Mouse (Mus musculus): ENCODE data around the gene Msh5. TPM values are rescaled to one million over a fixed set of nuclear protein-coding genes. Genes with fewer than 3 reads are reported as not detected.

Msh5 gene
- polyA plus RNA-seq, 1 experiment from 2014 or later: 3.9 TPM

Other genes starting within 250 kb of the Msh5 start
- not detected in 2 replicates for gene Cyp21a1, start 242.2 kb downstream of the Msh5 start, polyA plus RNA-seq (2016; fragmentation: Nextera tagmentation; extraction: Ambion mirVana)
- gene Stk19, start 209.8 kb downstream of the Msh5 start, polyA plus RNA-seq (2016; fragmentation: Nextera tagmentation; extraction: Ambion mirVana): 22.3 and 22.8 TPM in 2 replicates
- gene Dxo, start 209.7 kb downstream of the Msh5 start, polyA plus RNA-seq (2016; fragmentation: Nextera tagmentation; extraction: Ambion mirVana): 48.1 and 62.2 TPM in 2 replicates
- 39.9 and 43.6 TPM in 2 replicates for gene Skiv2l, start 196.5 kb downstream of the Msh5 start, polyA plus RNA-seq (2016; fragmentation: Nextera tagmentation; extraction: Ambion mirVana)
- 89.6 and 104 TPM in 2 replicates for gene Nelfe, start 196.4 kb downstream of the Msh5 start, polyA plus RNA-seq (2016; fragmentation: Nextera tagmentation; extraction: Ambion mirVana)
- gene Cfb, start 184.2 kb downstream of the Msh5 start, polyA plus RNA-seq (2016; fragmentation: Nextera tagmentation; extraction: Ambion mirVana): 1.3 and 11.4 TPM in 2 replicates
- gene Zbtb12, start 167.3 kb downstream of the Msh5 start, polyA plus RNA-seq (2016; fragmentation: Nextera tagmentation; extraction: Ambion mirVana): 2.2 and 4.1 TPM in 2 replicates
- gene Gm20547, start 164.7 kb downstream of the Msh5 start, polyA plus RNA-seq (2016; fragmentation: Nextera tagmentation; extraction: Ambion mirVana): not detected in 2 replicates
- gene C2, start 148.5 kb downstream of the Msh5 start, polyA plus RNA-seq (2016; fragmentation: Nextera tagmentation; extraction: Ambion mirVana): 0.67 and 1.6 TPM in 2 replicates
- 46.3 and 66.0 TPM in 2 replicates for gene Ehmt2, start 148.3 kb downstream of the Msh5 start, polyA plus RNA-seq (2016; fragmentation: Nextera tagmentation; extraction: Ambion mirVana)
- gene Slc44a4, start 132.3 kb downstream of the Msh5 start, polyA plus RNA-seq (2016; fragmentation: Nextera tagmentation; extraction: Ambion mirVana): 0.10 and 0.41 TPM in 2 replicates
- 21.3 and 25.5 TPM in 2 replicates for gene Neu1, start 115.5 kb downstream of the Msh5 start, polyA plus RNA-seq (2016; fragmentation: Nextera tagmentation; extraction: Ambion mirVana)
- 0.20 TPM in 1 of 2 replicates, not detected in the other for gene Hspa1b, start 87.5 kb downstream of the Msh5 start, polyA plus RNA-seq (2016; fragmentation: Nextera tagmentation; extraction: Ambion mirVana)
- 0.52 TPM in 1 of 2 replicates, not detected in the other for gene Gm20481, start 76.8 kb downstream of the Msh5 start, polyA plus RNA-seq (2016; fragmentation: Nextera tagmentation; extraction: Ambion mirVana)
- 1.8 and 2.4 TPM in 2 replicates for gene Hspa1a, start 74.6 kb downstream of the Msh5 start, polyA plus RNA-seq (2016; fragmentation: Nextera tagmentation; extraction: Ambion mirVana)
- gene Hspa1l, start 74.0 kb downstream of the Msh5 start, polyA plus RNA-seq (2016; fragmentation: Nextera tagmentation; extraction: Ambion mirVana): 1.6 and 1.7 TPM in 2 replicates
- gene Lsm2, start 64.9 kb downstream of the Msh5 start, polyA plus RNA-seq (2016; fragmentation: Nextera tagmentation; extraction: Ambion mirVana): 197 and 247 TPM in 2 replicates
- gene Vars, start 45.8 kb downstream of the Msh5 start, polyA plus RNA-seq (2016; fragmentation: Nextera tagmentation; extraction: Ambion mirVana): 112 and 166 TPM in 2 replicates
- gene Vwa7, start 30.2 kb downstream of the Msh5 start, polyA plus RNA-seq (2016; fragmentation: Nextera tagmentation; extraction: Ambion mirVana): 0.26 and 0.34 TPM in 2 replicates
- gene Sapcd1, start 18.7 kb downstream of the Msh5 start, polyA plus RNA-seq (2016; fragmentation: Nextera tagmentation; extraction: Ambion mirVana): 3.3 and 4.0 TPM in 2 replicates
- gene Clic1, start 3.2 kb upstream of the Msh5 start, polyA plus RNA-seq (2016; fragmentation: Nextera tagmentation; extraction: Ambion mirVana): 374 and 380 TPM in 2 replicates
- 192 and 290 TPM in 2 replicates for gene Ddah2, start 12.3 kb upstream of the Msh5 start, polyA plus RNA-seq (2016; fragmentation: Nextera tagmentation; extraction: Ambion mirVana)
- not detected in 2 replicates for gene Ly6g6c, start 18.6 kb upstream of the Msh5 start, polyA plus RNA-seq (2016; fragmentation: Nextera tagmentation; extraction: Ambion mirVana)
- gene Mpig6b, start 19.4 kb upstream of the Msh5 start, polyA plus RNA-seq (2016; fragmentation: Nextera tagmentation; extraction: Ambion mirVana): 0.63 and 1.0 TPM in 2 replicates
- gene Ly6g6e, start 30.2 kb upstream of the Msh5 start, polyA plus RNA-seq (2016; fragmentation: Nextera tagmentation; extraction: Ambion mirVana): 0.18 and 0.39 TPM in 2 replicates
- gene Ly6g6d, start 31.3 kb upstream of the Msh5 start, polyA plus RNA-seq (2016; fragmentation: Nextera tagmentation; extraction: Ambion mirVana): 2.5 and 2.6 TPM in 2 replicates
- gene Ly6g6f, start 38.9 kb upstream of the Msh5 start, polyA plus RNA-seq (2016; fragmentation: Nextera tagmentation; extraction: Ambion mirVana): 0.91 and 1.0 TPM in 2 replicates
- gene Abhd16a, start 42.5 kb upstream of the Msh5 start, polyA plus RNA-seq (2016; fragmentation: Nextera tagmentation; extraction: Ambion mirVana): 66.7 and 69.8 TPM in 2 replicates
- gene Ly6g5c, start 61.5 kb upstream of the Msh5 start, polyA plus RNA-seq (2016; fragmentation: Nextera tagmentation; extraction: Ambion mirVana): not detected in 2 replicates
- gene Ly6g5b, start 68.7 kb upstream of the Msh5 start, polyA plus RNA-seq (2016; fragmentation: Nextera tagmentation; extraction: Ambion mirVana): 0.73 and 0.99 TPM in 2 replicates
- gene Gpank1, start 74.7 kb upstream of the Msh5 start, polyA plus RNA-seq (2016; fragmentation: Nextera tagmentation; extraction: Ambion mirVana): 17.1 and 24.5 TPM in 2 replicates
- 220 and 246 TPM in 2 replicates for gene Csnk2b, start 75.3 kb upstream of the Msh5 start, polyA plus RNA-seq (2016; fragmentation: Nextera tagmentation; extraction: Ambion mirVana)
- gene D17H6S53E, start 79.6 kb upstream of the Msh5 start, polyA plus RNA-seq (2016; fragmentation: Nextera tagmentation; extraction: Ambion mirVana): 7.4 and 11.5 TPM in 2 replicates
- 3.0 and 72.5 TPM in 2 replicates for gene Apom, start 85.3 kb upstream of the Msh5 start, polyA plus RNA-seq (2016; fragmentation: Nextera tagmentation; extraction: Ambion mirVana)
- gene Bag6, start 88.4 kb upstream of the Msh5 start, polyA plus RNA-seq (2016; fragmentation: Nextera tagmentation; extraction: Ambion mirVana): 51.4 and 65.5 TPM in 2 replicates
- 137 and 161 TPM in 2 replicates for gene Prrc2a, start 118.2 kb upstream of the Msh5 start, polyA plus RNA-seq (2016; fragmentation: Nextera tagmentation; extraction: Ambion mirVana)
- gene Aif1, start 129.3 kb upstream of the Msh5 start, polyA plus RNA-seq (2016; fragmentation: Nextera tagmentation; extraction: Ambion mirVana): 0.85 and 2.1 TPM in 2 replicates
- 1.5 and 2.2 TPM in 2 replicates for gene Lst1, start 141.7 kb upstream of the Msh5 start, polyA plus RNA-seq (2016; fragmentation: Nextera tagmentation; extraction: Ambion mirVana)
- 0.15 TPM in 1 of 2 replicates, not detected in the other for gene Ltb, start 147.7 kb upstream of the Msh5 start, polyA plus RNA-seq (2016; fragmentation: Nextera tagmentation; extraction: Ambion mirVana)
- gene Tnf, start 155.3 kb upstream of the Msh5 start, polyA plus RNA-seq (2016; fragmentation: Nextera tagmentation; extraction: Ambion mirVana): 0.15 TPM in 1 of 2 replicates, not detected in the other
- not detected in 2 replicates for gene Lta, start 158.6 kb upstream of the Msh5 start, polyA plus RNA-seq (2016; fragmentation: Nextera tagmentation; extraction: Ambion mirVana)
- gene Gm16181, start 174.1 kb upstream of the Msh5 start, polyA plus RNA-seq (2016; fragmentation: Nextera tagmentation; extraction: Ambion mirVana): 0.30 TPM in 1 of 2 replicates, not detected in the other
- 6.5 and 10.1 TPM in 2 replicates for gene Atp6v1g2, start 186.9 kb upstream of the Msh5 start, polyA plus RNA-seq (2016; fragmentation: Nextera tagmentation; extraction: Ambion mirVana)
- 8.4 and 10.4 TPM in 2 replicates for gene Nfkbil1, start 189.0 kb upstream of the Msh5 start, polyA plus RNA-seq (2016; fragmentation: Nextera tagmentation; extraction: Ambion mirVana)
- 367 and 489 TPM in 2 replicates for gene Ddx39b, start 195.0 kb upstream of the Msh5 start, polyA plus RNA-seq (2016; fragmentation: Nextera tagmentation; extraction: Ambion mirVana)
- gene H2-D1, start 216.0 kb upstream of the Msh5 start, polyA plus RNA-seq (2016; fragmentation: Nextera tagmentation; extraction: Ambion mirVana): 22.5 and 25.0 TPM in 2 replicates